Mouse (Mus musculus): Measurements from ENCODE around the gene Ecm2. TPM values are rescaled to one million over a fixed set of nuclear protein-coding genes. Genes with fewer than 3 reads are reported as not detected.

Gene Ecm2
- polyA plus RNA-seq, 1 experiment from 2014 or later = 2.2 TPM

GRCm38 (mm10) chr13:49556924-49557323 lies 52.3 kb downstream of the Ecm2 start:
- H3K9me3 ChIP-seq (replicated peaks) = no peaks in the 10 kb centered on the region
- no peak overlapping the region for H3K4me2 ChIP-seq
- no peaks in the 10 kb centered on the region for H3K36me3 ChIP-seq
- no peak overlapping the region for H3K4me3 ChIP-seq (replicated peaks)
- H3K27ac ChIP-seq (replicated peaks) = no peak overlapping the region
- ATAC-seq (ENCODE audit: low FRiP score) = no peak
- H3K27me3 ChIP-seq (replicated peaks) = no peaks in the 10 kb centered on the region
- no peaks in the 10 kb centered on the region for H3K4me1 ChIP-seq
- H3K9ac ChIP-seq (replicated peaks) = no peak overlapping the region
- 73% methylated on average over 1 of the region's 1 CpGs for WGBS

GRCm38 (mm10) chr13:49559185-49559584 lies 54.6 kb downstream of the Ecm2 start:
- H3K27ac ChIP-seq (replicated peaks) = no peak overlapping the region

GRCm38 (mm10) chr13:49560886-49561285 lies 56.3 kb downstream of the Ecm2 start:
- no peak overlapping the region for H3K4me2 ChIP-seq
- no peak overlapping the region for H3K9ac ChIP-seq (replicated peaks)
- H3K4me1 ChIP-seq = no peaks in the 10 kb centered on the region
- no peak for ATAC-seq (ENCODE audit: low FRiP score)
- no peak overlapping the region for H3K4me3 ChIP-seq (replicated peaks)
- no peak overlapping the region for H3K27ac ChIP-seq (replicated peaks)
- H3K27me3 ChIP-seq (replicated peaks) = no peaks in the 10 kb centered on the region
- no peaks in the 10 kb centered on the region for H3K36me3 ChIP-seq
- WGBS = 75% methylated on average over 2 of the region's 2 CpGs
- no peaks in the 10 kb centered on the region for H3K9me3 ChIP-seq (replicated peaks)

More at GRCm38 (mm10) chr13:49559185-49559584, 54.6 kb downstream of the Ecm2 start:
- ATAC-seq (ENCODE audit: low FRiP score) = no peak
- no peak overlapping the region for H3K9ac ChIP-seq (replicated peaks)
- no peaks in the 10 kb centered on the region for H3K36me3 ChIP-seq
- no peak overlapping the region for H3K4me3 ChIP-seq (replicated peaks)
- 37% methylated on average over 2 of the region's 2 CpGs for WGBS
- no peaks in the 10 kb centered on the region for H3K4me1 ChIP-seq
- no peaks in the 10 kb centered on the region for H3K9me3 ChIP-seq (replicated peaks)
- H3K27me3 ChIP-seq (replicated peaks) = no peaks in the 10 kb centered on the region
- no peak overlapping the region for H3K4me2 ChIP-seq

GRCm38 (mm10) chr13:49564347-49564746 lies 59.7 kb downstream of the Ecm2 start:
- Histone ChIP-seq H3K9me3 (replicated peaks) (no peaks in the 10 kb centered on the region), H3K36me3 (no peaks in the 10 kb centered on the region), H3K4me3 (replicated peaks) (no peak overlapping the region), H3K9ac (replicated peaks) (no peak overlapping the region), H3K4me1 (no peaks in the 10 kb centered on the region), H3K27ac (replicated peaks) (no peak overlapping the region), H3K27me3 (replicated peaks) (no peaks in the 10 kb centered on the region), H3K4me2 (no peak overlapping the region)
- ATAC-seq (ENCODE audit: low FRiP score) = no peak
- 89% methylated on average over 1 of the region's 1 CpGs for WGBS

- WGBS = 76% methylated on average over 3 of the region's 3 CpGs
- H3K4me3 ChIP-seq (replicated peaks) = no peak overlapping the region
- ATAC-seq (ENCODE audit: low FRiP score) = peak; percentile 53
Observed at GRCm38 (mm10) chr13:49570371-49570770, 65.8 kb downstream of the Ecm2 start.

GRCm38 (mm10) chr13:49571418-49571817 lies 66.8 kb downstream of the Ecm2 start:
- no peak overlapping the region for H3K27ac ChIP-seq (replicated peaks)
- H3K36me3 ChIP-seq = no peaks in the 10 kb centered on the region
- H3K4me2 ChIP-seq = no peak overlapping the region
- no peak overlapping the region for H3K9ac ChIP-seq (replicated peaks)
- H3K4me3 ChIP-seq (replicated peaks) = no peak overlapping the region
- H3K9me3 ChIP-seq (replicated peaks) = no peaks in the 10 kb centered on the region
- no peak for ATAC-seq (ENCODE audit: low FRiP score)
- 90% methylated on average over 2 of the region's 2 CpGs for WGBS
- H3K27me3 ChIP-seq (replicated peaks) = no peaks in the 10 kb centered on the region
- no peaks in the 10 kb centered on the region for H3K4me1 ChIP-seq

More at GRCm38 (mm10) chr13:49570371-49570770, 65.8 kb downstream of the Ecm2 start:
- no peak overlapping the region for H3K9ac ChIP-seq (replicated peaks)
- H3K27me3 ChIP-seq (replicated peaks) = no peaks in the 10 kb centered on the region
- no peak overlapping the region for H3K27ac ChIP-seq (replicated peaks)
- H3K9me3 ChIP-seq (replicated peaks) = no peaks in the 10 kb centered on the region
- H3K4me2 ChIP-seq = no peak overlapping the region
- no peaks in the 10 kb centered on the region for H3K36me3 ChIP-seq
- no peaks in the 10 kb centered on the region for H3K4me1 ChIP-seq

- Histone ChIP-seq H3K4me2 (no peak within 1 kb of the TSS), H3K36me3 (no peaks in the 10 kb centered on the region), H3K4me1 (no peaks in the 10 kb centered on the region), H3K9me3 (replicated peaks) (no peaks in the 10 kb centered on the region), H3K9ac (replicated peaks) (no peak within 1 kb of the TSS), H3K27me3 (replicated peaks) (no peaks in the 10 kb centered on the region), H3K4me3 (replicated peaks) (no peak within 1 kb of the TSS), H3K27ac (replicated peaks) (no peak within 1 kb of the TSS; the same call in 1 of the 2 replicates)
- 90% methylated on average over 8 of the region's 8 CpGs for WGBS
- no peak for ATAC-seq (ENCODE audit: low FRiP score)
Observed at GRCm38 (mm10) chr13:49581541-49582530, 77.2 kb downstream of the Ecm2 start, which contains the start of gene Omd. Gene Omd, plus strand, starts transcription at chr13:49582462.

Other genes with a start within 250 kb of the Ecm2 start
- 2.1 and 2.2 TPM in 2 replicates for gene Fgd3, start 184.5 kb upstream of the Ecm2 start, polyA plus RNA-seq (2015; fragmentation: Nextera tagmentation; extraction: Ambion mirVana)
- gene Bicd2, start 163.2 kb upstream of the Ecm2 start, polyA plus RNA-seq (2015; fragmentation: Nextera tagmentation; extraction: Ambion mirVana) = 28.3 and 30.3 TPM in 2 replicates
- gene Ippk, start 83.6 kb upstream of the Ecm2 start, polyA plus RNA-seq (2015; fragmentation: Nextera tagmentation; extraction: Ambion mirVana) = 13.1 and 13.6 TPM in 2 replicates
- gene Tes3-ps, start 11.5 kb upstream of the Ecm2 start, polyA plus RNA-seq (2015; fragmentation: Nextera tagmentation; extraction: Ambion mirVana) = 0.58 and 0.72 TPM in 2 replicates
- gene Aspn, start 39.6 kb downstream of the Ecm2 start, polyA plus RNA-seq (2015; fragmentation: Nextera tagmentation; extraction: Ambion mirVana) = 6.1 and 6.5 TPM in 2 replicates
- gene Omd, start 77.7 kb downstream of the Ecm2 start, polyA plus RNA-seq (2015; fragmentation: Nextera tagmentation; extraction: Ambion mirVana) = 0.70 and 1.00 TPM in 2 replicates
- gene Ogn, start 103.2 kb downstream of the Ecm2 start, polyA plus RNA-seq (2015; fragmentation: Nextera tagmentation; extraction: Ambion mirVana) = 17.8 and 20.1 TPM in 2 replicates
- 5.1 and 9.2 TPM in 2 replicates for gene Cenpp, start 148.0 kb downstream of the Ecm2 start, polyA plus RNA-seq (2015; fragmentation: Nextera tagmentation; extraction: Ambion mirVana)
- 15.6 and 16.7 TPM in 2 replicates for gene Nol8, start 148.3 kb downstream of the Ecm2 start, polyA plus RNA-seq (2015; fragmentation: Nextera tagmentation; extraction: Ambion mirVana)
- 49.8 and 54.3 TPM in 2 replicates for gene Iars, start 177.3 kb downstream of the Ecm2 start, polyA plus RNA-seq (2015; fragmentation: Nextera tagmentation; extraction: Ambion mirVana)